9 mouse cellular contexts compared by ENCODE assay signal in genomic region chr2:94333841-94334741, GRCm38 (mm10).
DNase-seq lines count a peak whose midpoint lies in the region.
"Had no signal": no experiment of that assay in that cellular context is flagged by ENCODE, and none has a peak within 500 bp of the region (broad histone marks: within the 10 kb centered on the region; RNA-seq: fewer than 3 reads in every experiment).

No protein-coding gene starts in this region.

- H3K36me3 ChIP-seq in heart, embryonic 10.5 days: peaks cover 35% of the 10 kb centered on the region

- no peaks in the 10 kb centered on the region for H3K9me3 ChIP-seq in heart, embryonic 10.5 days
- H3K9me3 ChIP-seq: embryonic facial prominence, embryonic 12.5 days had no signal

- peaks cover 4% of the 10 kb centered on the region; the same call in 1 of the 2 replicates for H3K4me1 ChIP-seq in heart, embryonic 10.5 days
- H3K4me1 ChIP-seq: embryonic facial prominence, embryonic 12.5 days had no signal

- H3K27ac ChIP-seq in heart, embryonic 10.5 days: peak overlapping the region; percentile 29; the same call in 1 of the 2 replicates
- H3K27ac ChIP-seq: embryonic facial prominence, embryonic 12.5 days had no signal

- DNase-seq in adrenal gland, adult 2 months: peak; percentile 25
- DNase-seq in adrenal gland, adult 18-20 months (ENCODE audit: low spot score in 2 of 2): no peak
- DNase-seq in left cerebral cortex, postnatal 4 days: peak; percentile 39
- no peak for DNase-seq in left cerebral cortex, postnatal 25 days (ENCODE audit: low spot score in 2 of 2)
- no peak for DNase-seq in heart, embryonic 10.5 days (ENCODE audit: low spot score)
- peak; percentile 13 for DNase-seq in lung, postnatal 14 days
- no peak for DNase-seq in B cell, adult 2 months
- no peak for DNase-seq in left cerebral cortex, adult 9 months (ENCODE audit: low spot score in 2 of 2)

- no peaks in the 10 kb centered on the region for H3K27me3 ChIP-seq in heart, embryonic 10.5 days (ENCODE audit: insufficient read depth, poor library complexity, severe bottlenecking)
- H3K27me3 ChIP-seq: embryonic facial prominence, embryonic 12.5 days had no signal

- intact Hi-C loops in left cerebral cortex, postnatal 4 days (cut with DNase I): no loop called here
- intact Hi-C loops in left cerebral cortex, postnatal 25 days (cut with DNase I): no loop called here

- H3K4me3 ChIP-seq in heart, embryonic 10.5 days: no peak overlapping the region
- H3K4me3 ChIP-seq: embryonic facial prominence, embryonic 12.5 days had no signal

- 85% methylated on average over 14 of the region's 14 CpGs for WGBS in heart, embryonic 10.5 days

Comparison
In these comparisons a context has a peak if more than half of its experiments do, and no peak if none do; other contexts are left out.
1. DNase-seq: peak in adrenal gland, adult 2 months (single experiment), left cerebral cortex, postnatal 4 days (single experiment) and lung, postnatal 14 days (single experiment); none in adrenal gland, adult 18-20 months (0 of 2), left cerebral cortex, postnatal 25 days (0 of 2), heart, embryonic 10.5 days (single experiment), B cell, adult 2 months (0 of 2) and left cerebral cortex, adult 9 months (0 of 2).